Mouse (Mus musculus) ES-E14 (cell line): ENCODE results near the gene Hadhb. TPM values are rescaled to one million over a fixed set of nuclear protein-coding genes. Genes with fewer than 3 reads are reported as not detected.

Experiments used
- DNase-seq: peaks from one replicate; pipeline ENCODE4 v3.0.0-alpha.2; 2013; ENCODE audit warnings: low read depth, low spot score
- H3K27ac ChIP-seq: 2 replicates; pipeline ENCODE4 v1.5.1; 2012; ENCODE audit warnings: low read depth, mild to moderate bottlenecking, low read length, moderate library complexity, mixed read lengths; ENCODE audit not compliant: poor library complexity, insufficient read depth, severe bottlenecking
- H3K36me3 ChIP-seq: 2 replicates; pipeline ENCODE4 v1.6.1; 2012; ENCODE audit warnings: mild to moderate bottlenecking, low read length, moderate library complexity, mixed read lengths; ENCODE audit not compliant: control insufficient read depth, poor library complexity, insufficient read depth, severe bottlenecking
- H3K4me1 ChIP-seq, 2 experiments: fragments of 150-350 bp in 1 of 2; sonication (generic) in 1 of 2; 2 replicates each; pipeline ENCODE4 v1.6.1; 2012; ENCODE audit warnings: low read length in 2 of 2, mild to moderate bottlenecking in 1 of 2, mixed read lengths in 1 of 2; ENCODE audit not compliant: control insufficient read depth in 2 of 2, insufficient read depth in 2 of 2, poor library complexity in 1 of 2
- H3K4me3 ChIP-seq, 2 experiments: fragments of 150-350 bp in 1 of 2; sonication (generic) in 1 of 2; 2 replicates each; pipeline ENCODE4 v1.5.1; 2012; ENCODE audit warnings: low read length in 2 of 2, low read depth in 1 of 2, mild to moderate bottlenecking in 1 of 2, mixed read lengths in 1 of 2; ENCODE audit not compliant: insufficient read depth in 1 of 2, poor library complexity in 1 of 2, severe bottlenecking in 1 of 2
- H3K9ac ChIP-seq: 2 replicates; pipeline ENCODE4 v1.6.1; 2012; ENCODE audit warnings: low read depth, mild to moderate bottlenecking, low read length, mixed read lengths; ENCODE audit not compliant: poor library complexity, insufficient read depth, severe bottlenecking
- H3K9me3 ChIP-seq: fragments of 150-350 bp; sonication (generic); 2 replicates; pipeline ENCODE4 v1.6.1; 2012; ENCODE audit warnings: low read depth, mild to moderate bottlenecking, low read length; ENCODE audit not compliant: control insufficient read depth, insufficient read depth
- CHD2 ChIP-seq: IDR thresholded peaks from 2 replicates; pipeline ENCODE4 v1.6.1; 2014; ENCODE audit warnings: mild to moderate bottlenecking, low read depth, low read length, inconsistent platforms
- HCFC1 ChIP-seq: IDR thresholded peaks from 2 replicates; pipeline ENCODE4 v1.6.1; 2012; ENCODE audit warnings: low read length, inconsistent platforms, borderline replicate concordance; ENCODE audit not compliant: insufficient read depth
- MAFK ChIP-seq: IDR thresholded peaks from 2 replicates; pipeline ENCODE4 v1.6.1; 2014; ENCODE audit warnings: mild to moderate bottlenecking, low read depth, low read length, inconsistent platforms; ENCODE audit not compliant: insufficient read depth
- ZC3H11A ChIP-seq: IDR thresholded peaks from 2 replicates; pipeline ENCODE4 v1.6.1; 2012; ENCODE audit warnings: low read depth, mild to moderate bottlenecking, inconsistent platforms, low read length, borderline replicate concordance
- ZNF384 ChIP-seq: IDR thresholded peaks from 2 replicates; pipeline ENCODE4 v1.6.1; 2012; ENCODE audit warnings: low read depth, low read length, inconsistent platforms
- in situ Hi-C, 2 experiments: fragments of 600-800 bp; cut with MboI; formaldehyde crosslinking; loops; one replicate each; pipeline ENCODE4 v1.15.1; 2025; ENCODE audit warnings: low sequenced_read_pairs in 2 of 2, inconsistent platforms in 1 of 2; ENCODE audit not compliant: unreplicated experiment in 2 of 2
- total RNA-seq: library from RNA; depleted of rRNA; stranded (reverse); fragments of 300-350 nt; gene quantifications from 2 replicates; pipeline ENCODE4 v1.2.3, GENCODE M21; 2012

Hadhb gene
- total RNA-seq, 1 experiment: 110 TPM

DNA sequence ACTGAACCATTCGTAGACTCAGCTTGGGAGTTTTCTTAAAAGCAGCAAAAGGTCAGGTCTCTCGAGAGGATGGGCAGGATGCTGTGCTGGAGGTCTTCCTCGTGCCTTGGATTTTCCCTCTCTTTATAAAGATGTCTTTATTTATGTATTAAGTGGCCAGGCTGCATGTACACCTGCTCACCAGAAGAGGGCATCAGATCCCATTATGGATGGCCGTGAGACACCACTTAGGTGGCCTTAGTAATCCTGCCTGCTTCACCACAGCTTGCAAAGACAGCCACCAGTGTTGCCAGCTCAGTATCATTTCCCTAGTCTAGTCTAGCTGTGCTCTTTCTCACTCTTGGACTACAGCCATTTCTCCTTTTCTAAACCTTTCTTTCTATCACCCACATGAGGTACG is 29.5 kb upstream of the Hadhb start:
- in situ Hi-C loops: no loop called here
- Histone ChIP-seq H3K4me3 (no peak overlapping the region), H3K4me1 (peaks cover 0 to 2% of the 10 kb centered on the region in 2 experiments; a peak in 1 of 4 replicates), H3K9me3 (no peaks in the 10 kb centered on the region), H3K27ac (no peak overlapping the region), H3K9ac (no peak overlapping the region), H3K36me3 (peaks cover 39% of the 10 kb centered on the region)
- TF ChIP-seq ZNF384 (no peak), HCFC1 (no peak), CHD2 (no peak), MAFK (no peak), ZC3H11A (peak; percentile 50; the same call in 1 of the 2 replicates)
- no peak for DNase-seq

DNA sequence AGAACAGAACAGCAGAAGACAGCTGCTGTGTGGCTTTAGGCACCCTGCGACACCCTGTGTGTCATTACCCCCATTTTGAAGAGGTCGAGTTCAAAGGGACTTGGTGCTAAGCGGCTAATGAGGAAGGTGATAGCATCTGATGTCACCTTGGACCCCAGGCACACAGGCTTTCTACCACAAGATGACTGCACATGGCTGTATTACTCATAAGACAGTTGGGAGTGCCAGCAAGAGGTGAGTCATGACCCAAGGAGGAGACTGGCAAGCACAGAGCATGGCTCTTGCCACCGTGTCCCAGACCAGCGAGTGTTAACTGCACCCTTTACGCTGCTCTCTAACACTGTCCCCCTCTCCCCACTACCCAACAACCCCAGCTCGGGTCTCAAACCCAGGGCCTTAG is 28.3 kb upstream of the Hadhb start:
- Histone ChIP-seq H3K4me1 (no peaks in the 10 kb centered on the region), H3K36me3 (peaks cover 34% of the 10 kb centered on the region), H3K9me3 (no peaks in the 10 kb centered on the region)

DNA sequence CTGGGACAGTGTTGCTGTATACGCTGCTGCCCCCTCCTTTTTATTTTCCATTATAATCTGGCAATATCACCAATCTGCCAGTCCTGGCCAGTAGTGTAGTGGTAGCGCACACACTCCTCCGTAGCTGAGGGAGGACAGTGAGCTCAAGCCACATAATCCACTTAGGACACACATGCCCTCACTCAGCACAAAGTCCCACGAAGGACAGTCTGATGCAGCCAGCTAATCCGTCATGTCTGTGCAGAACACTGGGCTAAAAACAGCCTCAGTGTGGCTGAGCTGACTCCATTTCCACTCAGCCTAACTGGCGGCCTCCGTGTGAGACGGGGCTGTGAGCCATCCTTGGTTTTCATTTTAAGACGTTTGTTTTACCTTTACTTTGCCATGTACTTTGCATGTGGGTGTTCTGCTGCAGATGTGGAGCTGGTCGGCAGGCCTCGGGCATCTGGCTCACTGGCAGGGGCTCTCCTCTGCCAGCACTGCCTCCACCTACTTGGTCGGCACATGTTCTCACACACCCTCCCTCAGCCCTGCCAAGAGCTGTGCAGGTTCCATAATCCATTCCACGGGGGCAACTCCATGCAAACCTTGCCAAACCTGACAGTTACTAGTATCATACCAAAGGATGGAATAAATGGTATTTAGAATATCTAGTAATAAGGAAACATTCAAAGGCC is 27.0 kb upstream of the Hadhb start:
- Histone ChIP-seq H3K36me3 (peaks cover 27% of the 10 kb centered on the region; the same call in 1 of the 2 replicates), H3K9ac (no peak overlapping the region), H3K9me3 (no peaks in the 10 kb centered on the region), H3K27ac (no peak overlapping the region), H3K4me1 (no peaks in the 10 kb centered on the region), H3K4me3 (no peak overlapping the region)
- in situ Hi-C loops: no loop called here
- DNase-seq: no peak
- TF ChIP-seq ZNF384 (no peak), HCFC1 (no peak), CHD2 (no peak), MAFK (no peak), ZC3H11A (no peak)

More for the DNA sequence above, 28.3 kb upstream of the Hadhb start:
- in situ Hi-C loops: no loop called here
- TF ChIP-seq ZNF384 (no peak), CHD2 (no peak), MAFK (no peak), ZC3H11A (no peak), HCFC1 (no peak)
- Histone ChIP-seq H3K4me3 (no peak overlapping the region), H3K27ac (no peak overlapping the region), H3K9ac (no peak overlapping the region)
- no peak for DNase-seq

DNA sequence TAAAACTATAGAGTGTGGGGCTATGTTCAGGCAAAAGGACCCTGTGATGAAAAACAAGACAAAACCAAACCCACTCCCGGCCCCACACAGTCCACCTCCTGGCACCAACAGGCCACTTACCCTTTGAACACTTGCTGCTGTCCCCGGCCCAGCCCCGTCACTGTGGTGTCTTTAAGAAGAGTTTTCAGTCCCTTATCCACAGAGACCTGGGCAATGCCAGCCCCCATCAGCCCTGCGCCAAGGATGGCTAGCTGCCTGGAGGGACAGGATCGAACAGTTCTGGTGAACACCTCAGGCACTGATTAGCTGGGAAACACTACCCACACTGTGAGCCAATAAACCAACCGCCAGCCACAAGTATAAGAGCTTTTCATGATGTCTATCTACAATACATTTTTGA is 26.4 kb upstream of the Hadhb start:
- in situ Hi-C loops: no loop called here
- no peaks in the 10 kb centered on the region for H3K9me3 ChIP-seq
- H3K27ac ChIP-seq: no peak overlapping the region
- no peaks in the 10 kb centered on the region for H3K4me1 ChIP-seq
- H3K4me3 ChIP-seq: no peak overlapping the region
- no peak for TF ChIP-seq CHD2
- TF ChIP-seq ZNF384: no peak
- TF ChIP-seq ZC3H11A: no peak
- TF ChIP-seq HCFC1: no peak
- no peak for TF ChIP-seq MAFK
- H3K36me3 ChIP-seq: peaks cover 25% of the 10 kb centered on the region; the same call in 1 of the 2 replicates
- no peak for DNase-seq
- no peak overlapping the region for H3K9ac ChIP-seq
